Mouse (Mus musculus) liver, adult 2 months (tissue): ENCODE data around the gene Naa35.
A peak's percentile ranks its signal among the peaks of the same experiment; 100 is the strongest.

ENCODE experiments used
- CTCF ChIP-seq: fragments of 200-500 bp; IDR thresholded peaks from 2 replicates; pipeline ENCODE4 v1.5.1; 2011; ENCODE audit warnings: low read depth, low read length, control low read depth
- POLR2A ChIP-seq: fragments of 200-500 bp; IDR thresholded peaks from 2 replicates; pipeline ENCODE4 v1.6.1; 2011; ENCODE audit warnings: low read length, control low read depth; ENCODE audit not compliant: insufficient read depth; ENCODE audit errors: extremely low read depth

- TF ChIP-seq CTCF: no peak
- 0 out of 2 replicates have a peak, but pooled peaks have one; percentile 38 for TF ChIP-seq POLR2A
Observed at GRCm38 (mm10) chr13:59557185-59557985, 27.7 kb upstream of the Naa35 start.
